Mouse (Mus musculus) ES-E14 (cell line): ENCODE measurements around the gene Lsm7. TPM values are rescaled to one million over a fixed set of nuclear protein-coding genes. Genes with fewer than 3 reads are reported as not detected.

Experiments
- DNase-seq: peaks from one replicate; pipeline ENCODE4 v3.0.0-alpha.2; 2013; ENCODE audit warnings: low read depth, low spot score
- H3K27ac ChIP-seq: 2 replicates; pipeline ENCODE4 v1.5.1; 2012; ENCODE audit warnings: low read depth, mild to moderate bottlenecking, low read length, moderate library complexity, mixed read lengths; ENCODE audit not compliant: poor library complexity, insufficient read depth, severe bottlenecking
- H3K36me3 ChIP-seq: 2 replicates; pipeline ENCODE4 v1.6.1; 2012; ENCODE audit warnings: mild to moderate bottlenecking, low read length, moderate library complexity, mixed read lengths; ENCODE audit not compliant: control insufficient read depth, poor library complexity, insufficient read depth, severe bottlenecking
- H3K4me1 ChIP-seq, 2 experiments: fragments of 150-350 bp in 1 of 2; sonication (generic) in 1 of 2; 2 replicates each; pipeline ENCODE4 v1.6.1; 2012; ENCODE audit warnings: low read length in 2 of 2, mild to moderate bottlenecking in 1 of 2, mixed read lengths in 1 of 2; ENCODE audit not compliant: control insufficient read depth in 2 of 2, insufficient read depth in 2 of 2, poor library complexity in 1 of 2
- H3K4me3 ChIP-seq, 2 experiments: fragments of 150-350 bp in 1 of 2; sonication (generic) in 1 of 2; 2 replicates each; pipeline ENCODE4 v1.5.1; 2012; ENCODE audit warnings: low read length in 2 of 2, low read depth in 1 of 2, mild to moderate bottlenecking in 1 of 2, mixed read lengths in 1 of 2; ENCODE audit not compliant: insufficient read depth in 1 of 2, poor library complexity in 1 of 2, severe bottlenecking in 1 of 2
- H3K9ac ChIP-seq: 2 replicates; pipeline ENCODE4 v1.6.1; 2012; ENCODE audit warnings: low read depth, mild to moderate bottlenecking, low read length, mixed read lengths; ENCODE audit not compliant: poor library complexity, insufficient read depth, severe bottlenecking
- H3K9me3 ChIP-seq: fragments of 150-350 bp; sonication (generic); 2 replicates; pipeline ENCODE4 v1.6.1; 2012; ENCODE audit warnings: low read depth, mild to moderate bottlenecking, low read length; ENCODE audit not compliant: control insufficient read depth, insufficient read depth
- CHD2 ChIP-seq: IDR thresholded peaks from 2 replicates; pipeline ENCODE4 v1.6.1; 2014; ENCODE audit warnings: mild to moderate bottlenecking, low read depth, low read length, inconsistent platforms
- HCFC1 ChIP-seq: IDR thresholded peaks from 2 replicates; pipeline ENCODE4 v1.6.1; 2012; ENCODE audit warnings: low read length, inconsistent platforms, borderline replicate concordance; ENCODE audit not compliant: insufficient read depth
- MAFK ChIP-seq: IDR thresholded peaks from 2 replicates; pipeline ENCODE4 v1.6.1; 2014; ENCODE audit warnings: mild to moderate bottlenecking, low read depth, low read length, inconsistent platforms; ENCODE audit not compliant: insufficient read depth
- ZC3H11A ChIP-seq: IDR thresholded peaks from 2 replicates; pipeline ENCODE4 v1.6.1; 2012; ENCODE audit warnings: low read depth, mild to moderate bottlenecking, inconsistent platforms, low read length, borderline replicate concordance
- ZNF384 ChIP-seq: IDR thresholded peaks from 2 replicates; pipeline ENCODE4 v1.6.1; 2012; ENCODE audit warnings: low read depth, low read length, inconsistent platforms
- in situ Hi-C, 2 experiments: fragments of 600-800 bp; cut with MboI; formaldehyde crosslinking; loops; one replicate each; pipeline ENCODE4 v1.15.1; 2025; ENCODE audit warnings: low sequenced_read_pairs in 2 of 2, inconsistent platforms in 1 of 2; ENCODE audit not compliant: unreplicated experiment in 2 of 2
- total RNA-seq: library from RNA; depleted of rRNA; stranded (reverse); fragments of 300-350 nt; gene quantifications from 2 replicates; pipeline ENCODE4 v1.2.3, GENCODE M21; 2012; rRNA removed

Lsm7 gene
- 385 and 464 TPM in 2 replicates for total RNA-seq

DNA sequence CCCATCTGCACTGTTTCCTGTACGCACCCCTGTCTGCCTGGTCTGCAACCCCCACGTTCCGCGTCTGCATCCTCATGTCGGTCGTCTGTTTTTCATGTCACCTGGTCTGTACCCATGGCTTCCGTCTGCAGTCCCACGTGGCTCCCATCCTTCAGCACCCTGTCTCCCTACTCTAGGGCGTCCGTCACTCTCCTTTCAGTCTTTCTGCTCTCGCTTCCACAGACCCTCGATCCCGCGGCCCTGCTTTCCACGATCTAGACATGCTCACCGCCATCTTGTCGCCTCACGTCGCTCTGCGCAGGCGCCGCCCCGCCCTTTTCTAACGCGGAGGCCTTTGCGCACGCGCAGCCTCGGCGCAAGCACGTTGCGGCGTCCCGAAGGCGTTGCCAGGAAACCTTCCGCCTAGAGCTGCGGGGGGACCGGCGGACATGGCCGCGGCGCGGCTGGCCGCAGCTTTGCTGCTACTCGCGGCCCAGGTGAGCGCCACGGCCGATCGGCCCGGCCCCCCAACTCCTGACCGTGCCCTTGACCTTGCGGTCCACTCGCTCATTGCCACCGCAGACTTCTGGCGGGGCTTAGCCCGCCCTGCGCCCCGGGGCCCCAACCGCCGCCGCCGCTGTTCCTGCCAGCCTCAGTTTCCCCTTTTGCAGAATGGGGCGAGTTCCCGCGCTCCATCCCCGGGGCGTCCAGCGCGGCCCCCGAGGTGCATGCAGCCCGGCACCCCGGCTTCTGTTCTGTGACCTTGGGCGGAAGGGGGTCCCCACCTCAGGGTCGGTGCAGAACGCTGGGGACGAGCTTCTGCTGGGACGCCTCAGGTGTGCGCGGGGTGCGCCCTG lies at the start of gene Lsm7, which contains the start of gene Sppl2b:
TSS of gene Lsm7 (minus strand) at position 297 of the 836 bp plus-strand sequence.
TSS of gene Sppl2b (plus strand) at position 363 of the 836 bp plus-strand sequence.
- Histone ChIP-seq H3K4me1 (peaks cover 3 to 5% of the 10 kb centered on the region in 2 experiments; a peak in 2 of 4 replicates), H3K4me3 (peak within 1 kb of the TSS; percentile 77), H3K27ac (no peak within 1 kb of the TSS; the same call in 1 of the 2 replicates), H3K9me3 (no peaks in the 10 kb centered on the region), H3K9ac (peak within 1 kb of the TSS; percentile 83), H3K36me3 (peaks cover 17% of the 10 kb centered on the region)
- DNase-seq = peak; percentile 82
- TF ChIP-seq MAFK (no peak), HCFC1 (peak; percentile 65; the same call in 1 of the 2 replicates), ZNF384 (no peak)
- in situ Hi-C loops = no loop called here

DNA sequence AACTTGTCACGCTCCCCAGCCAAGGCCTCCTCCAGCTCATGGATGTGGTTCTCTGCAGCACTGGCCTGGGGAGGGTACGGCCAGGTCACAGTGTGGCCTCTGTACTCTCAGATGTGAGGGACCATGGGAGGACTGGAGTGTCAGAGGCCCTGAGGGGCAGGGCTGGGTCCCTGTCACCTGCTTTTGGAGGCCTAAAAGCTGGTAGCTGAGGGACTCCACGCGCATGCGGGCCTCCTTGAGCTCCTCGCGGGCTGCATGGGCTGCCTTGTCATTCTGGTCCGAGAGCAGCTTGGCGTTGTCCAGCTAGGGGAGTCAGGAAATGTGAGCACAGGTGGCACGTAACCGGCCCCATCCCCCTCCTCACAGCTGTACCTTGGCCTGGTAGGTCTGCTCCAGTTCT lies 49.7 kb upstream of the Lsm7 start:
- H3K4me1 ChIP-seq = peaks cover 0 to 8% of the 10 kb centered on the region in 2 experiments; a peak in 1 of 4 replicates
- TF ChIP-seq MAFK (no peak), ZC3H11A (no peak), CHD2 (no peak), ZNF384 (no peak), HCFC1 (no peak)
- no peak for DNase-seq
- H3K9me3 ChIP-seq = no peaks in the 10 kb centered on the region
- peaks cover 54% of the 10 kb centered on the region for H3K36me3 ChIP-seq
- H3K4me3 ChIP-seq = no peak overlapping the region
- no peak overlapping the region for H3K27ac ChIP-seq
- H3K9ac ChIP-seq = no peak overlapping the region
- in situ Hi-C loops = no loop called here

DNA sequence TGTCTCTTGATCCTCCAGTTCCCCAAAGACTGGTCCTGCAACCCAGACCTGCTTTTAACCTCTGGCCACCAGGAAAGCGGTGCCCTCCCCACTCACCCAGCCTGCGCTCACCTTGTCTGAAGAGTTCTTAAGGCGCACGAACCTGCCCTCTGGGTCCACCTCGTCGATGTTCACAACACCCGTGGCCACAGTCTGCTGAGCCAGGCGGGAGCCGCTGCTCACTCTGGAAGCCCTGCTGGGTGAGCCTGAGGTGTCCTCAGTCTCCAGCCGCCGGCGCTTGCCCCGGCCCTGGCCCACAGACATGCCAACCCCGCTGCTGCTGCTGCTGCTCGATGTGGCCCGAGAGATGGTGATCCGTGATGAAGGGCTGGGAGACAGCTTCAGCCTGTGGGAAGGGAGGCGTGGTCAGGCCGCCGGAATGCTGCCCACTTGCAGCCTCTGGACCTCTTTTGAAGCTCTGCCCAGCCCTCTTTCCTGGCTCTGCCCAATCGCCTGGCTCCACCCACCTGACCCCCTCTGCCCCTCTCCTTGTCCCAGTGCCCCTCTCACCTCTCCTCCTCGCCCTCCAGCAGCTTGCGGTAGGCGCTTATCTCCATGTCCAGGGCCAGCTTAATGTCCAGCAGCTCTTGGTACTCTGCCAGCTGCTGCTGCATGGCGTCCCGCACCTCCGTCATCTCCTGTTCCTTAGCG lies 49.1 kb upstream of the Lsm7 start:
- Histone ChIP-seq H3K9me3 (no peaks in the 10 kb centered on the region), H3K4me3 (peak overlapping the region in 1 of 2 experiments; percentile 12; a peak in 1 of 4 replicates), H3K9ac (no peak overlapping the region), H3K36me3 (peaks cover 54% of the 10 kb centered on the region), H3K4me1 (peaks cover 0 to 12% of the 10 kb centered on the region in 2 experiments; a peak in 1 of 4 replicates), H3K27ac (no peak overlapping the region)
- no peak for DNase-seq
- in situ Hi-C loops = no loop called here
- TF ChIP-seq HCFC1 (no peak), MAFK (no peak), CHD2 (no peak), ZNF384 (no peak)

DNA sequence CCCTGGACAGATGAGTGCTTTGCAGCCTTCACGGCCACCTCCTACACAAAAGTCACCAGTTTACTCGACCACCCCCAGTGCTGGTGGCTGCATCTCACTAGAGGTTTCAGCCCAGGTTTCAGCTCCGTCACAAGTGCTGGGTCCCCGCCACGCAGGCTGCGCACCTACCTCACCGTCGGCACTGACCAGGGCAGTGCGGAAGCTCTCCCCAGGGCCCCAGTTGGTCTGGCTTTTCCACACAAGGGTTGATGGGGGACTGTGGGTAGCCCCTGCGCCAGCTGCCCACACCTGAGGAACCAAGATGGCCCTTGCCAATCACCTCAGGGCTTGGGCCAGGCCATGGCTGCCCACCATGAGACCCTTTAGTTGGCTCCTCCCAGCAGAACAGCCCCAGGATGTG lies 48.3 kb upstream of the Lsm7 start:
- TF ChIP-seq ZNF384 (no peak), ZC3H11A (no peak), CHD2 (no peak), HCFC1 (no peak)
- no peak overlapping the region for H3K9ac ChIP-seq
- peaks cover 53% of the 10 kb centered on the region for H3K36me3 ChIP-seq
- H3K4me1 ChIP-seq = peaks cover 0 to 14% of the 10 kb centered on the region in 2 experiments; a peak in 1 of 4 replicates
- DNase-seq = no peak
- no peak overlapping the region for H3K27ac ChIP-seq
- no peaks in the 10 kb centered on the region for H3K9me3 ChIP-seq
- in situ Hi-C loops = no loop called here
- H3K4me3 ChIP-seq = no peak overlapping the region
